Mouse (Mus musculus) frontal cortex, postnatal 36 days (tissue): Measurements from ENCODE around the gene Lin7a.

Experiments used
- DNase-seq, 2 experiments: peaks; one replicate each; pipeline ENCODE4 v3.0.0; 2022; ENCODE audit warnings: low spot score in 2 of 2

Lin7a gene

GRCm38 (mm10) chr10:107323865-107324264 is 52.4 kb downstream of the Lin7a start:
- peak in 1 of 2 experiments; percentile 30 for DNase-seq

GRCm38 (mm10) chr10:107325558-107325957 is 54.1 kb downstream of the Lin7a start:
- DNase-seq = no peak

- DNase-seq = no peak
These were observed 68.0 kb downstream of the Lin7a start for GRCm38 (mm10) chr10:107339524-107339923.

GRCm38 (mm10) chr10:107341151-107341550 is 69.7 kb downstream of the Lin7a start:
- no peak for DNase-seq

- DNase-seq = no peak
These were observed 72.7 kb downstream of the Lin7a start for GRCm38 (mm10) chr10:107344200-107344599.

- no peak for DNase-seq
These were observed 76.4 kb downstream of the Lin7a start for GRCm38 (mm10) chr10:107347842-107348241.

- DNase-seq = no peak
These were observed 80.4 kb downstream of the Lin7a start for GRCm38 (mm10) chr10:107351696-107352485.

- DNase-seq = no peak
These were observed 82.0 kb downstream of the Lin7a start for GRCm38 (mm10) chr10:107353483-107353882.

- DNase-seq = no peak
These were observed 87.1 kb downstream of the Lin7a start for GRCm38 (mm10) chr10:107358443-107359040.

GRCm38 (mm10) chr10:107359296-107359695 is 87.8 kb downstream of the Lin7a start:
- DNase-seq = no peak

- no peak for DNase-seq
These were observed 90.1 kb downstream of the Lin7a start for GRCm38 (mm10) chr10:107361546-107361945.

- DNase-seq = no peak
These were observed 90.5 kb downstream of the Lin7a start for GRCm38 (mm10) chr10:107362026-107362425.

GRCm38 (mm10) chr10:107363049-107363816 is 91.7 kb downstream of the Lin7a start:
- no peak for DNase-seq

GRCm38 (mm10) chr10:107377218-107377617 is 105.7 kb downstream of the Lin7a start:
- DNase-seq = no peak

GRCm38 (mm10) chr10:107381143-107381746 is 109.8 kb downstream of the Lin7a start:
- no peak for DNase-seq

- DNase-seq = no peak
These were observed 112.3 kb downstream of the Lin7a start for GRCm38 (mm10) chr10:107383825-107384224.

GRCm38 (mm10) chr10:107389505-107389904 is 118.0 kb downstream of the Lin7a start:
- DNase-seq = peak; percentile 51 to 85

GRCm38 (mm10) chr10:107405347-107405746 is 133.9 kb downstream of the Lin7a start:
- DNase-seq = no peak

GRCm38 (mm10) chr10:107418306-107418705 is 146.8 kb downstream of the Lin7a start:
- DNase-seq = peak; percentile 15 to 48

GRCm38 (mm10) chr10:107436967-107437366 is 165.5 kb downstream of the Lin7a start:
- DNase-seq = no peak

GRCm38 (mm10) chr10:107442781-107443180 is 171.3 kb downstream of the Lin7a start:
- DNase-seq = peak; percentile 17 to 39
